Mouse (Mus musculus) E14TG2a.4 (cell line): ENCODE data around the gene Cdh13.

Experiments
- H3K27me3 ChIP-seq: 2 replicates; pipeline ENCODE4 v1.6.1; 2014; ENCODE audit warnings: low read length, control low read depth; ENCODE audit not compliant: insufficient read depth
- H3K36me3 ChIP-seq: 2 replicates; pipeline ENCODE4 v1.6.1; 2014; ENCODE audit warnings: low read length, control low read depth; ENCODE audit not compliant: insufficient read depth
- H3K4me1 ChIP-seq: replicated peaks from 2 replicates; pipeline ENCODE4 v1.6.1; 2014; ENCODE audit warnings: low read depth, low read length, control low read depth
- H3K4me3 ChIP-seq: replicated peaks from 2 replicates; pipeline ENCODE4 v1.5.1; 2014; ENCODE audit warnings: mild to moderate bottlenecking, low read length
- H3K9me3 ChIP-seq: 2 replicates; pipeline ENCODE4 v1.6.1; 2014; ENCODE audit warnings: low read length, control low read depth
- CTCF ChIP-seq: conservative IDR thresholded peaks from 2 replicates; pipeline ENCODE4 v1.5.1; 2014; ENCODE audit warnings: low read length
- NANOG ChIP-seq: IDR thresholded peaks from 2 replicates; pipeline ENCODE4 v1.6.1; 2014; ENCODE audit warnings: borderline replicate concordance, low read length, mixed read lengths
- POU5F1 ChIP-seq: IDR thresholded peaks from 2 replicates; pipeline ENCODE4 v1.6.1; 2014; ENCODE audit warnings: low read length, borderline replicate concordance

Gene Cdh13

DNA sequence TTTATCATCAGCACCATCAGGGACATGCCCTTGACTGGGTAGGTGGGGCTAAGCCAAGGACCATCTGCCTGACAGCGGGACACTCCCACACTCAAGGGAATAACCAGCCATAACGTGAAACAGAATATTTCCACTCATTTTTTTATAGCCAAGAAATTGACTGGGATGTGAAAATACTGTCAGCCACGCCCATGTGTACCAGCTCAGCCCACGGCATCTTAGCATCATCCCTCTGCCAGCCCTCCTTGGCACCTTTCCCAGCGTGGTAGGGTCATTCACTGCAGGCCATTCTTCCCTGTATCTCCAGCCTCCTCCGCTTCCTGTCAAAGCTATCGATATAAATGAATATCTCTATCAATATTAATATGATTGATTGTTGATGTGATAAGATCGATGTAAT is 1020.7 kb downstream of the Cdh13 start:
- Histone ChIP-seq H3K4me1 (peaks cover 4% of the 10 kb centered on the region; the same call in 1 of the 2 replicates), H3K4me3 (no peak overlapping the region), H3K9me3 (peaks cover 12% of the 10 kb centered on the region), H3K27me3 (no peaks in the 10 kb centered on the region), H3K36me3 (no peaks in the 10 kb centered on the region)
- TF ChIP-seq NANOG (no peak), CTCF (no peak), POU5F1 (no peak)

DNA sequence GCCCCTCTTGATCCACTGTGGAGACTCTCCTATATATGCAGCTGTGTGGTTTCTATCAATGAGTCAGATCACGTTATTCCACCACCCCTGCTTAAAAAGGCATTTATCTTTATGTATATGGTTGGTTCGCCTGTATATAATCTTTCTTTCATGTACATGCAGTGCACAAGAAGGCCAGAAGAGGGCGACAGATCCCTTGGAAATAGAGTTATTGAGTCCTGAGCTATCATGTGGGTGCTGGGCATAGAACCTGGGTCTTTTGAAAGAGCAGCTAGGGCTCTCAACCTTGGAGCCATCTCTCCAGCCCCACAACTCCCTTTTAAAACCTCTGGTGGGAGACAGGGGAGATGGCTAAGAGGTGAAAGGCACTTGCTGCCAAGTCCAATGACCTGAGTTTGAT is 1027.9 kb downstream of the Cdh13 start:
- Histone ChIP-seq H3K27me3 (no peaks in the 10 kb centered on the region), H3K9me3 (no peaks in the 10 kb centered on the region), H3K4me1 (no peaks in the 10 kb centered on the region), H3K36me3 (no peaks in the 10 kb centered on the region), H3K4me3 (no peak overlapping the region)
- no peak for TF ChIP-seq NANOG
- TF ChIP-seq POU5F1, result no peak
- TF ChIP-seq CTCF, result peak; percentile 71

DNA sequence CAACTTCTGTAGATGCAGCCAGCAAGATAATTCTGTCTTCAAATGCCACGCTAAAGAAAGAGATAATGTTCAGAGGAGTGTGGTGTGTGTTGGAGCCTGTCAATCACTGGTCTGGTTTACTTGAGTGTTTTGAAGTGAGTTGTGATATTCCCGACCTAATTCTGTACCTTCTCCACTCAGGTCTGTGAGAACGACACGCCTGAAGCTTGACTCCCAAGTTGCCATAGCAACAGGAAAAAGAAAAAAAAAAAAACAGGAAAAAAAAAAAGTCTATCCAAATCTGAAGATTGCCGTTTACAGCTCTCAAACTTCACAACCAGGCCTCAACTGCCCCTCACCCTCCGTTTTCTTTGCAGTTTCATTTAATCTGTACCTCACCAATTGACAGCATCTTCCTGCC is 1039.7 kb downstream of the Cdh13 start:
- Histone ChIP-seq H3K27me3 (no peaks in the 10 kb centered on the region), H3K4me1 (no peaks in the 10 kb centered on the region), H3K4me3 (no peak overlapping the region), H3K36me3 (no peaks in the 10 kb centered on the region), H3K9me3 (peaks cover 46% of the 10 kb centered on the region)
- TF ChIP-seq POU5F1 (no peak), CTCF (no peak), NANOG (no peak)

DNA sequence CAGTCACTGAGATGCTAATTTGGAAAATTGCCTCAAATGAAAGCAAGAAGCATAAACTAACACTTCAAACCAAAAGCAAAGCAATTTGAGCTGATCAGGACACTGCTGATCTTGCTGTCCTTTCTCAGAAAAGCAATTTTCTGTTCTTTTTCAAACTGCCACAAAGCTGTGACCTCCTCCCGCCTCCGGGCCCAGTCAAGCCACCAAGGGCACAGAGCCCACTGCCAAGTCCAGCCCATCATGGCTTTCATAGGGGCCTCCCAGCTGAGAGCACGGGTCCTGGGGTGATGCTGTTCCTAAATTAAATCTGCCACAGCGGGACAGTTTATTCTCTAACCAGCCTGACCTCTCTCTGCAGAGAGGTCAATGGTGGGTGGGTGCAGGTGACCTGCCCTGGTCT is 1056.0 kb downstream of the Cdh13 start:
- Histone ChIP-seq H3K27me3 (no peaks in the 10 kb centered on the region), H3K4me1 (no peaks in the 10 kb centered on the region), H3K4me3 (no peak overlapping the region), H3K36me3 (no peaks in the 10 kb centered on the region), H3K9me3 (peaks cover 65% of the 10 kb centered on the region)
- TF ChIP-seq NANOG, result no peak
- TF ChIP-seq POU5F1, result no peak

DNA sequence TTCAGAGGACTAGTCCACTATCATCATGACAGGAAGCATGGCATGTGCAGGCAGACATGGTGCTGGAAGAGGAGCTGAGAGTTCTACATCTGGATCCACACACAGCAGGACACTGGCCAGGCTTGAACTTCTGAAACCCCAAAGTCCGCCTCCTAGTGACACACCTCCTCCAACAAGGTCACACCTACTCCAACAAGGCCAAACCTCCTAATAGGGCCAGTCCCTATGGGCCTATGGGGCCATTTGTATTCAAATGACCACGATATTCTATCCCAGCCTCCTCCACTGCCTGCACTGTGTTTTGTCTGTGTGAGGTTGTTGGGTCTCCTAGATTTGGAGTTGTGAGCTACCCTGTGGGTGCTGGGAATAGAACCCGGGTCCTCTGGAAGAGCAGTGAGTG is 1060.1 kb downstream of the Cdh13 start:
- Histone ChIP-seq H3K4me3 (0 out of 2 replicates have a peak overlapping the region, but pooled peaks have one; percentile 13), H3K27me3 (no peaks in the 10 kb centered on the region), H3K36me3 (peaks cover 28% of the 10 kb centered on the region), H3K4me1 (peaks cover 6% of the 10 kb centered on the region; the same call in 1 of the 2 replicates), H3K9me3 (peaks cover 65% of the 10 kb centered on the region)
- no peak for TF ChIP-seq CTCF
- TF ChIP-seq POU5F1, result no peak
- no peak for TF ChIP-seq NANOG

DNA sequence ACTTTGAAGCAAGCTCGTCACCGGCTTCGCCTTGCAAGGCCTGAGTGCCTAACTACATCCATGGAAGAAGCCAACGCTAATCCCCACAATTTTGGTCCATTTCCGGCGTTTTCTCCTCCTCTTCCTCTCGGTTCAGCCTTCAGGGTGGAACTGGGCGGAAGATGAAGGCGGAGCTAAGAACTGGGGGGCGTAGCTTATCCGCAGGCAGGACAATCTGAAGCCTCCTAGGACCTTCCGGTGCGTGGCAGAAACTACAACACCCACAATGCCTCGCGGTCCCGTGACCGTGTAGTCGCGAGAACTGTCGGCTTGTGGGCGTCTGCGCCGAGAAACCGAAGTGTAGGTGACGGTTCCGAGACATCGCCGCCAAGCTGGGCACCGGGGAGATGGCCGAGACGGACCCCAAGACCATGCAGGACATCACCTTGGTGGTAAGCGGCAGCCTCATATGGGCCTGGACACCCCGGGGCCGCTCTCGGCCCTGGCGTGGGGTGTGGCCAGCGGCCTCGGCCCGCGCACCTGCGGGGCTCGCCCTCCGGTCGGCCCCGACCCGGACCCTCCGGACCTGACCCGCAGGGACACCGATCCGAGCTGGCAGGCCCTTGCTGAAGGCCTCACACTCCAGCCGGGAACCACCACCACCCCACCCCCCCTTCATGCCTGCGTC is 1060.8 kb downstream of the Cdh13 start, which contains the start of gene Hsbp1:
Hsbp1 (plus strand) TSS at position 299 of the 667 bp plus-strand sequence.
- no peak for TF ChIP-seq POU5F1
- peaks cover 6% of the 10 kb centered on the region; the same call in 1 of the 2 replicates for H3K4me1 ChIP-seq

DNA sequence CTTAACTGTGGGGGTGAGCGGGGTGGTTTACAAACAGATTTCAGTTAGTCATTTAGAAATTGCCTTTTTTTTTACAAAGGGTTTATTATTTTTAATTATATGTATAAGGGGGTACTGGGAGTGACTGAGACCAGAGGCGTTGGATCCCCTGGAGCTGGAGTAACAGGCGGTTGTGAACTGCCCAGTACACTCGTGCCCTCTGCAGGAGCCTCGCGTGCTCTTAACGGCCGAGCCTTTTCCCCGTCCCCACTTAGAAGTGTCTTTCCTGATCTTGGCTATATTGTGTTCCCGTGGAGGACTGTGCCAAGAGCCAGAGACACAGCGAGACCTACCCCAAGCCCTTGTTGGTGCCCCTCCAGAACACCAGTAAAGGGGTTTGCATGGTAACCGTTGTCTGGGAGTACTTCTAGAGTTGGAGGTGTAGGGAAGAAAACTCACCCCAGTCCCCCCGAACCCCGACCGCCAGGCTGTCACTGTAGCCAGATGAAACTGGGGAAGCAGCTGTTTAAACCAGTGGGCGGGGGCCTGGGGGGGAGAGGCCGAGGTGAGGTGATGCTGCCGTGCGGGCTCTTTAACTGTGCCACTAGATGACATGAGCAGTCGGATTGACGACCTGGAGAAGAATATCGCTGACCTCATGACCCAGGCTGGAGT is 1061.6 kb downstream of the Cdh13 start:
- H3K4me3 ChIP-seq, result peak overlapping the region; percentile 95
- H3K4me1 ChIP-seq, result peaks cover 12% of the 10 kb centered on the region
- H3K27me3 ChIP-seq, result no peaks in the 10 kb centered on the region
- H3K9me3 ChIP-seq, result peaks cover 60% of the 10 kb centered on the region
- H3K36me3 ChIP-seq, result peaks cover 40% of the 10 kb centered on the region
- no peak for TF ChIP-seq NANOG
- TF ChIP-seq POU5F1, result no peak
- no peak for TF ChIP-seq CTCF

More for the DNA sequence above, 1060.8 kb downstream of the Cdh13 start, which contains the start of gene Hsbp1:
- Histone ChIP-seq H3K27me3 (no peaks in the 10 kb centered on the region), H3K4me3 (peak within 1 kb of the TSS; percentile 95), H3K36me3 (peaks cover 35% of the 10 kb centered on the region), H3K9me3 (peaks cover 65% of the 10 kb centered on the region)

DNA sequence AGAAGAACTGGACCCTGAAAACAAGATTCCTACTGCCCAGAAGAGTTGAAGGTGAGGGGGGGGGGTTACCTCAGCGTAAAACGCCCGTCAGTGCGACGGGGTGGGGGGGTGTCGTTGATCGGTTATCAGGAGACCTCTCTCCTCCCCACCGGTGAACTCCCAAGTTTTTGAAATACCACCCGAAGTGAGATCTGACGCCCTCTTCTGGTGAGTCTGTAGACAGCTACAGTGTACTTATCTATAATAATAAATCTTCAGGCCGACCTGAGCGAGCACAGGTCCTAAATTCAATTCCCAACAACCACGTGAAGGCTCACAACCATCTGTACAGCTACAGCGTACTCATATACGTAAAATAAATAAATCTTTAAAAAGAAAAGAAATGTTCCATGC is 1062.1 kb downstream of the Cdh13 start:
- Histone ChIP-seq H3K36me3 (peaks cover 40% of the 10 kb centered on the region), H3K4me1 (peaks cover 15% of the 10 kb centered on the region), H3K9me3 (peaks cover 55% of the 10 kb centered on the region), H3K27me3 (no peaks in the 10 kb centered on the region), H3K4me3 (peak overlapping the region; percentile 95)
- TF ChIP-seq CTCF (peak; percentile 21; the same call in 1 of the 2 replicates), NANOG (no peak)

DNA sequence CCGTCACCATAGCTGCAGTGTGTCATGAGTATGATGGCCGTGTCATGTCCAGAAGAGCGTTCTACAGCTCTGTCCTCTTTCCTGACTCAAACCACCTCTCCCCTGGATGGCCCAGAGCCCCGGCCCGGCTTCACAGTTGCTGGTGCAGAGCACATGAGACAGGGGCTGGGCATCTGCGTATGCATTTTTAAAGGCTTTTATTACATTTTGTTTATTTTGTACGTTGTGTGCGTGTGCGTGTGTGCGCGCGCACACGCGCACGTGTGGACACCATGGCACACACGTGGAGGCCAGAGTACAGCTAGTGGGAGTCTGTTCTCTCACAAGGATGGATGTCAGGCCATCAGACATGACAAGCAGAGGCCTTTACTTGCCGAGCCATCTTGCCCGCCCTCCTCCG is 1068.1 kb downstream of the Cdh13 start:
- Histone ChIP-seq H3K4me1 (peaks cover 17% of the 10 kb centered on the region; the same call in 1 of the 2 replicates), H3K4me3 (no peak overlapping the region), H3K9me3 (peaks cover 22% of the 10 kb centered on the region), H3K36me3 (peaks cover 32% of the 10 kb centered on the region), H3K27me3 (no peaks in the 10 kb centered on the region)
- no peak for TF ChIP-seq NANOG
- no peak for TF ChIP-seq POU5F1
- TF ChIP-seq CTCF, result no peak
